Mouse (Mus musculus) adrenal gland, adult 2 months (tissue): ENCODE measurements around the gene Acsm2. TPM values are rescaled to one million over a fixed set of nuclear protein-coding genes. Genes with fewer than 3 reads are reported as not detected.

Experiments used
- DNase-seq: peaks from one replicate; pipeline ENCODE4 v3.0.0; 2021
- long read RNA-seq: library from polyadenylated mRNA; stranded (forward); transcript quantifications from one replicate; pipeline ENCODE4 v2.0.0, GENCODE M21; 2021
- polyA plus RNA-seq: library from polyadenylated mRNA; depleted of rRNA; stranded (reverse); fragments of >200 nt; gene quantifications from 2 replicates; pipeline ENCODE4 v1.2.3, GENCODE M21; 2012; rRNA removed
- total RNA-seq, 2 experiments: library from RNA; stranded (reverse); gene quantifications; 2 replicates each; pipeline ENCODE4 v1.2.3; 2021

Acsm2 gene
- total RNA-seq (under 1 TPM in 1 of 2 experiments, not detected in 1; 0.48 TPM), polyA plus RNA-seq (not detected in 2 replicates)
- long read RNA-seq = 0 reads

DNA sequence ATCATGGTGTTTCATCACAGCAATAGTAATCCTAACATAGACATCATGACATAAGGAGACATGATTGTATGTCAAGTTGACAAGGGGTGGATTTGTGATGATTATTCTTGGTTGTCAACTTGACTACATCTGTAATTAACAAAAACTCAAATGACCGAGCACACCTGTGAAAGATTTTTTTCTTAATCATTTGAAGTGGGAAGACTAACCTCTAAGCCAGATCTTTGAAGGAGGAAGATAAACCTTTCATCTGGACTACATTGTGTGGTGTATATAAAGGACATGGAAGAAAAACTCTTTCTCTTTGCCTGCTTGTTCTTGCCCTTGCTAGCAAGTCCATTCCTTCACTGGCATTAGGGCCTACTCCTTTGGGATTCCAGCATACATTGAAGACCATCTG lies at the start of gene Acsm2:
Acsm2 (plus strand) TSS at position 301 of the 400 bp plus-strand sequence.
- DNase-seq = no peak

DNA sequence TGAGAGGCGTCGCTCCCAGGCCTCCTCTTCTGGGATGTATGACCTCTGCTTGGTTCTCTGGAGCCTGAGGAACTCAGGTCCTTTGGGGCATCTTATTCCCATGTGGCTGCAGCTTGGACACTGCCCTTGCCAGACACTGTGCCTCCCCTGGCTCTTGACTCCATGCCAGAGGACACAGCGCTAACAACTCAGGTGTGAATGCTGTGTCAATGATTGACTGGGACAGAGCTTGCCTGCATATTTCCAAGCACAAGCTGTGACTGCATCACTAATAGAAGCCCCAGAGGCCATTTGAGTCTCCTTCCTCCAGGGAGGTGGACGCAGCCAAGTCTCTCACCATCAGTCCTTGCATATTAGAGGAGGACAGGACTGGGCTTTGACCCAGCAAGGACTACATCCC lies 43.0 kb upstream of the Acsm2 start:
- no peak for DNase-seq

DNA sequence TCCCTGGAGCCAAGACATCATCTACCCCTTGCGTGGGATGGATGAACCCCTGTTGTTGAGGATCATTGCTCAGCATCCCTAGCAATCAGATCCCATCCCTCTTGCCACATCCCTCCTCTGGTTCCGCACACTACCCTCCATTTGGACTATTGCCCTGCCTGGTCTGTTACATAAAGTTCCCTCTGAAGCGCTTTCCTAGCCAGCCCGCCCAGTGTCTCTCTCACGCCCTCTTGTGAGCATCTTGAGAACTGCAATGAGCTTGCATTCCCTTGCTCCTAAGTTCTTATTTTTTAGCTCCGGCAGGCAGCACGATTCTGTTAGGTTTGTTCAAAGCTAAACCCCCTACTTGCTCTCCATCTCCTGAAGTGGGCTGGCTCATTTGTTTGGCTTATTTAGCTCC lies 41.1 kb upstream of the Acsm2 start:
- peak; percentile 41 for DNase-seq

DNA sequence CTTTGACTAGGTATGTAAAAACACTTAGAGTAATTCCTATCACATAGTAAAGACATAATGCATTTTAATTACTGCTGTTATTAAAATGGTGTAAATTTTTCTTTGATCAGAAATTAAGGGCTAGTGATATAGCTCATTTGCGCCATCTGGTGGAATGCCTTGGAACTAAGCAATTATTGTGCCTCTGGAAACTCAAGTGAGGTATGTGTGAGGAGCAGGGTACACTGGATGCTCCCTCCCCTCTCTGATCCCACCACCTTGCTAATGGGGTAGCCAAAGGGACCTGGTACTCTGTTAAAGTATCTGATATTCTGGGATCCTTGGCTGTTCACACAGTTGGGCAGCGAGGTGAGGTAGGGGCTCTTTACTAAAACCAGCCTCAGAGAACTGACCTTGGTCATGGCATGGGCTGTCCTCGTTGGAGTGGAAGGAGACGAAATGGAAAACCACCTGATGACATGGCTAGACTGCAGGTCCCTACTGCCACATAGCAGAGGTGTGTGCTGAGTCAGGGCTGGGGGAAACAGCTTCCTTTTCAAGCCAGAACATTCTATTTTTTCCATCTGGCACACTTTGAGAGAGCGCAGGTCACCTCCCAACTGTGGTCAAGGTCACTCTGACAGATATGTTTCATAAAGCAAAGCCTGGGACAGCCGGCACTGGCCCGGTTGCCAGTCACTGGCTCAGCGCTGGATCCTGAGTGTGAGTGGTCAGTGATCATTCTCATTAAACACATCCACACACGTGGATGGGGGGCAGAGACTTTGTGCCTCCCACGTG lies 38.5 kb upstream of the Acsm2 start:
- peak; percentile 29 for DNase-seq

DNA sequence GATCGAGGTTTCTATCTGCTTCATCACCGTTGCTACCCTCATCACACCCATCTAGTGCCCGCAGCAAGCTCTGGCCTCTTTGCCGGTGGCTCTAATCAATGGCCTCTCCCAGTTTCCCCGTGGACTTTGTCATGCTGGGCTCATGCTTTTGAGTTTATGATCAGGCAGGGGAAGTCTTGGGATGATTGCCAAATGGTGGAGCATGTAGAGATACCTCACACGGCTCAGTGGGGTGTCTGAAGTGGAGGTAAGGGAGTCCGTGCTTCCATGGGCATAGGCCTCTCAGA lies 37.9 kb upstream of the Acsm2 start:
- no peak for DNase-seq

DNA sequence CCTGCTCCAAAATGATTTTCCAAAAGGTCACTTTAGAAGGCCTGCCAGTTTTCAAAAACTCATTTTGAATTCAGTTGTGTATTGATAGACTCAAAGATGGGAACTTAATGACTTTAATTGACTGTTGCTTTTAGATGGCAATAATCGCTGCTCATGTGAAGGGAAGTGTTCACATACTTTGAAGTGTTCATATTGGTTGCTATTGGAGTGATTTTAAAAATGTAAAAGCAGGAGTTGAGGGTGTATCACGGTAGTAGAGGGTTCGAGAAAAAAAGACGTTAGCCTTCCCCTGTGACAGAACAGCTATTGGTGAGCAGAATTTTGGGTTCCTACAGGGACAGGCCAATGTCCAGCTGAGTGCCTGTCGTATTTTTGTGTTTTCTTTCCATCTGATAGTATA lies 35.0 kb upstream of the Acsm2 start, which contains the start of gene Acsm5:
Acsm5 (plus strand) TSS at position 301 of the 400 bp plus-strand sequence.
- DNase-seq = no peak

DNA sequence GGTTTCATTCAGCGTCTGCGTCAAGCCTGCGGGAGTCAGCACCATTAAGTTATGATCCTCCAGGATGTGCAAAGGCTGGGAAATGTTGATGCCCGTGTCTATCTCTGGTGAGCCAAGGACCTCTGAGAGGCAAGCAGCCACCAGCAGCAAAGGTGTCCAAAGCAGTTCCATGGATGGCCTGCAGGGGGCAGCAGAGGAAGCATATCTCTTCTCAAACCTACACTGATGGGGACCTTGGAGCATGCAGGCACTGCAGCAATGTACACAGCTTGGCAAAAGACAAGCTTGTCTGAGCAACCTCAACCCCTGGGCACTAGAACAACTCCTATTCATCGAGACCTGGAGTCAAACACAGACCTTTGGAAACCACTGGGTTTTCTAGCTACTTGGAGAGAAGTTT lies 34.5 kb upstream of the Acsm2 start:
- DNase-seq = peak; percentile 88

DNA sequence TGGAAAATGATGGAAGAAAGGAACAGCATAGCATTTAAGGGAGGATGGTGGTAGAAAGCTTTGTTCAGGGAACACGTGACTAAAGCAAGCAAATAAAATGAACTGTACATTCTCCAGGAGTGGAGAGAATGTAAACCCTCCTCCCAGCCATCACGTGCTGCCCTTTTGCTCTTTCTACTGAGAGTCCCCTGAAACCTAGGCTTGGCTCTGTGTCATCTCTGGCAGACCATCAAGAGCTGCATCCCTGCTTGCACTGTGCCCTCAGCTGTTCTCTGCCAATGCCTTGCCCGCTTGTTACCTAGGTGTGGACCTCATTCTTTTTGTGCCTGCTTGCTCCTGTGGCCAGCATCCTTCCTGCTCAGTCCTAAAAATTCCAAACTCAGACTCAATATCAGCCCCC lies 32.3 kb upstream of the Acsm2 start:
- DNase-seq = peak; percentile 35

DNA sequence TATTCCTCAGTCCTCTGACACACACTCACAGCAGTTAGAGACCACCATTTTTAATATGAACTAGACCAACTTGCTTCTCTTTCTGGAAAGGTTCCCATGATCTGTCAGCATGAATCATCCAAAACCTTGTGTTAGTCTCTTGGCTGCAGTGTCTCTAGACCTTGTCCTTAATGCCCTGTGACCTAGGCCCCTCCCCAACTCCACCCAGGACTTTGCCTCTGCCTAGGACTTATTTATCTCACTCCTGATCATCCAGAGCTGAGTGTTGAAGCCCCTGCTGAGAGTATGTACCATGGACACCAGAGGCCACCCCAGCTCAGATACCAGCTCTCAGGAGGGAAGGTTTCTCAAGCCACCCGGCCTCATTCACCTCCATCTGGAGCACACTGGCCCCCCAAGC lies 31.8 kb upstream of the Acsm2 start:
- peak; percentile 78 for DNase-seq

DNA sequence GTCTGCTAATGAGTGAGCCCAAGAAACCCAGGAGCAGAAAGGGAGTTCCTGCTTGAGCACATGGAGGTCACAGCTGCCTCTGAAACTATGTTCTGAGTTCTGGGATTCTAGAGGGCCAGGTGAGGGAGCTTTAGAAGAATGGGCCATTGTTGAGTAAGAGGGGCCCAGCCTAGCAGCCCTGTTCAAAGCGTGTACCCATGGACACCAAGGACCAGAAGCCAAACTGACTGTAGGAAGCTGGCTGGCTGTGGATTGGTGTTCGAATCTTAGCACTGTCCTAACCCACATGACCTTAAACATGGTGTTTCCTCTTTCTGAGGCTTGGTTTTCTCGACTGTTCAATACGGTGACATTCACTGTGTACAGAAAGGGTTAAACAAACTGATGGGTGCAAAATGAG lies 30.8 kb upstream of the Acsm2 start, which contains the start of gene Pdilt:
Pdilt (minus strand) TSS at position 101 of the 400 bp plus-strand sequence.
- no peak for DNase-seq

DNA sequence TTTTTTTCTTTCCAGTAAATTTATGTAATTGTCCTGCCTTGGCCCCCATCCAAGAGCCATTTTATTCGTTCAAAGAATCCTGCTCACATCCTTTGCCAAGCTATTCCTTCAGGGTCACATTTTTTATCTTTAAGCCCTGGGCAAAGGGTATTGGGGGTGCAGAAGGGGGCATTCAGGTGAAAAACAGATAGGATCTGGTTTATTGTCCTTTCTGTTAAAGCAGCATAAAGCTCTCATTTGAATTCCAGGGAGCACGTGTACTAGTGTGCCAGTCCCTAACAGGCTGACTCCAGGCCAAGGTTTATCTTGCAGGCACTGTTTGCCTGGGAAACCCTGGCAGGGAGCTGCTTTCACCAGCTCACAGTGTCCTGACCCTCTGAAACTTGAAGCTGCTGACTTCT lies 28.3 kb upstream of the Acsm2 start:
- peak; percentile 78 for DNase-seq

DNA sequence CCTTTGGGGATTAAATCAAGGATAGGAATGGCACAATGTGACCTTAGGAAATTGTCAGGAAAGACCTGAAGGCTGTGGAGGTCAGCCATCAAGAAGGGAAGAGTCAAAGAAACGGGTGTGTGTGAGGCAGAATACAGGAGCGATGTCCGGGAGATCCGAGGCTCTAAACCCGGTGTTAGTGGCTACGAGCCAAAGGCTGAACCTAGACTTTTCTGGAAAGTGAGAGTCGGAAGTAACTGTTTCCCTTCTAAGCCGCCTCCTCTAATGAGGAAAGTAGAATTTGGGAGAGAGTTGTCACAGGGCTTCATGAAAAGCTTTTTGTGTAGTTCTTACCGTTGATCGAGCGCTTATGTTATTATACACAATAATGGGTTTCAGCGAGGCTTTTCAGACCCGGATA lies 27.7 kb upstream of the Acsm2 start:
- DNase-seq = no peak

DNA sequence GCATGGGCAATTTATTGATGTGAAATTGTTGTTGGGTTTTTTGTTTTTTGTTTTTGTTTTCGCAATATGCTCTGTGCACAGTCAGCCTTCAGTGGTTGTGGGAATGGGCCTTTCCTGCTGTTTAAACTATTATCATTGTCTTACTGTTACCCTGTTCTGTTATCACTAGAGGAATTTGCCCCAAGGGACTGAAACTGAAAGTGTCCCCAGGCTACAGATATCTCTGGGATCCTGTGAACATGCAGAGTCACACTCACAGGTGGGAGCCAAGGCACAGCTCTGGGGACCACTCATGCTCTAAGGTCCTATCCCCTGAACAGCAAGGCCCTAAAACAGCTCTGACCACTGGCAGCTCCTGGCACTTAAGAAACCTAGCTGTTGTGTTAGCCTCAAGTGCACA lies 27.0 kb upstream of the Acsm2 start:
- no peak for DNase-seq

DNA sequence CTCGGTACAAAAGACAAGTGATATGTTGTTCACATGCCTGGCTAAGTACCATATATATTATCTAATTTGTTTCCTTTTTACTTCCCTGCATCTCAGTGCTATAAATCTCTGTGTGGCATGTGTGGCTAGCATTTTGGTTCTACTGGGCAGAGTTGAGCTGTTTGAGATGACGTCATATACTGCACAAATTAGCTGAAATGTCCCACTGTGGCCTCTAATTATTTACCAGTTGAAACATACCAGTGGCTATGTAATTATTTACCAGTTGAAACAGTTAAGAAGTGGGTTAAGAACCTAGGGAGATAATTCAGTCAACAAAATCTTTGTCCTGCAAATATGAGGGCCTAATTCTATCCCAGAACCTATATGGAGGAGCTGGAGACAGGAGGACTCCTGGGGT lies 26.6 kb upstream of the Acsm2 start:
- no peak for DNase-seq

DNA sequence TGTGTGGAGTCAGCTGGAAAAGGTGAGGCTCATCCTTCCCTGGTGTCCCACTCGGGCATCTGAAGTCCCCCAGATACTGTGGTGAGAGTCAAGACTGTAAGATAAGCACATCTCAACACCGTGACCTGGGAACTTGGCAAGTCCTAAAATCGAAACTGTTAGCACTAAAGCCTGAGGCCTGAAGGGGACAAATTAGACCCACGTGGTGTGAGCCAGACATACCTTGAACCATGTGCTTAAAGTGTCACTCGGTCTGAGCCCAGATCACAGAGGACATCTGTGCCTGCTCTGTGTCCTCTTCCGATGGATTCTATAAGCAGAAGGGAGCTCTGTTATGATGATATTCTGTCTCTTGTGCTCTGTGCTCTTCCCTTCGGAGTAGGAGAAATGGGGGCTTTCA lies 25.5 kb upstream of the Acsm2 start:
- DNase-seq = no peak

DNA sequence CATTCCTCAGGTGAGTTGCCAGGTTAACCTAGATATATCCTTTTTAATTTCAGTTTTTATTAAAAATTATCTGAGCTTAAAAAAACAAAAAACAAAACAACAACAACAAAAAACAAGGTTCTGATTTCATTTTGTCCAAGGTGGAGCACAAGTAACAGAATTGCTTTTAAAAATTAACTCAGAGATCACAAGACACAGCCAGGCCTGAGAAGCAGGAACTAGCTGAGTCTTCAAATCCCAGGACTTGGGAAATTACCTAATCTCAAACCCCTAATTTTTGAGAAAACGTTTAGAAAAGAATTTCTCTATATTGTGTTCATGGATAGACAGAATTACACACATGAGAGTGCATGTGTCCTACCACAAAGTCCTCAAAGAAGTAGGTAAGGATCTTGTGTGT lies 21.2 kb upstream of the Acsm2 start:
- DNase-seq = no peak

DNA sequence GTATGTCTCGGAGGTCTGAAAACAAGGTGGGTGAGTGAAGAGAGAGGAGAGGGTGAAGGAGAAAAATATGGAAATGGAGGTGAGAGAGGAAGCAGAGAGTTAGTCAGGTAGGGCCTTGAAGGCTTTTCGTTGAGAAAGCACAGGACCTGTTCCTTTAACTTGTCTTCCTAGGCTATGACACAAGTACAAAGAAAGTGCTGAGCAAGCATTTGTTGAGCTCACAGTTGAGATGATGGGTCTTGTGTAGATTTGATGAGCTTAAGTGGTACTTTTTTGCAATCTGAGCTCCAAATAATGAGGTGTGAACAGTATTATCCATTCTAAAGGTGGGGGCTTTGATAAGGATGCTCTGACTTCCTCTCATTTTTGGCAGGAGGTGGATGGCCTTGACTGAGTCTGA lies 19.8 kb upstream of the Acsm2 start:
- DNase-seq = no peak

DNA sequence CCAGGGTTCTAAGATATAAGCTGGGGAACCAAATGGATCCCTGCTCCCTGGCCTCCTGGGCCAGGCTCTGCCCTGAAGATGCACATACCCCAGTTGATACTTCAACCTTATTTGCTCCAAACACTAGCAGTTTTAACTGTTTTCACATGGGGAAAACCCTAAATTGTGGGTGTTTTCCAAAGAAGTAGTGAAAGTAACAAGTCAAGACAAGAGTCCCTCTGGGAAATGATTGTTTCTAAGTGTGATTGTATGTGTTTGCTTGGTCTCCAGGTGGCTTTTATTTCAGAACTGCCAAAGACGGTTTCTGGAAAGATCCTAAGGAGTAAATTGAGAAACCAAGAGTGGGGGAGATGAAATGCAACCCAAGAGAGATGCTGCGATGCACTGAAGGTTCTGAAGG lies 11.7 kb upstream of the Acsm2 start:
- DNase-seq = no peak

DNA sequence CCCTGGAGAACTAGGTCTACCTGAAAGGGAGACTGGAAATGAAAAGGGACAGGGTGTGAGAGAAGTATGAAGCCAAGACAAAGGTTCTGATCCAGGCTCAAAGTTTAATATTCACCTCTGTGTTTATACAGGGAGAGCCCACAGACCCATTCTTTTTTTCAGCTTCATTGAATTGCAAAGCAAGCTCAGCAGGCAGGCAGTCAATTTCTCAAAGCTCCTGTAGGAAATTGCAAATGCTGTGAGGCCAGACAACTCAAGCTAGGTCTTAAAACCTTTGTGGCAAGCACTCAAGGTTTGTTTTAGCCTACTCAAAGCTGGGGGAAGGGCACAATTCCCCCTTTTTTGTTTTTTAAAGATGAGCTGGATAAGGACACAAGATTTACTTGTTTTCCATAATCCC lies 8.6 kb upstream of the Acsm2 start:
- DNase-seq = no peak

DNA sequence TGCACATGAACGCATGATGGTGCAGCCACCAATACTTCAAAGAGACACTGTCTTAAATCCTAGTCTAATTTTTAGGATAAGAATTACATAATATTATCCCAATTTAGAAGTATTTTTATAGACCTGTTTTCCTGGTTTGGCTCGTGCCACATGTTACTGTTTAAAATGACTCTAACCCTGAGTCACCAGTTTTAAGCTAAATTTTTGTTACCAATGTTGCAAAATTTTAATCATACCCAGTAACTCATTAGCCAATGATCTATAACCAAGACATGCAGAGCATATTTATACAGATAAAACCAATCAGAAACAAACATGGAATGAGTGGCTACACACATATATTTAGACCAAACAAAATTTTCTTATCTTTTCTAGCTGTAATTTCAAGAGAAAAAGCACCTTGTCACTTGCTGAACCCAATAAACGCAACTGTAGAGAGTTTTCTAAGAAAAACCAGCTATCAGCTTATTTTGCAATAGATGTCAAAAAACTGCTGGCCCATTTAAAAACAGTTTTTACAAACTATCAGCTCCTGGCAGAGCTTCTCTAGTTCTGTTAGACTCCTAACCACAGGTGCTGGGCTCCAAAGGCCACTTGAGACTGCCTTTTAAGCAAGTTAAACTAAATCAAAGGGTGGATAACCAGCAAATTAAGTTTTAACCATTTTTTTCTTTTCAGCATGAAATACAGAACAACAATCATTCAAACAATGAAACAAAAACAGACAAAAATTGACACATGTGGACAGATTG lies 3.5 kb upstream of the Acsm2 start:
- DNase-seq = no peak

DNA sequence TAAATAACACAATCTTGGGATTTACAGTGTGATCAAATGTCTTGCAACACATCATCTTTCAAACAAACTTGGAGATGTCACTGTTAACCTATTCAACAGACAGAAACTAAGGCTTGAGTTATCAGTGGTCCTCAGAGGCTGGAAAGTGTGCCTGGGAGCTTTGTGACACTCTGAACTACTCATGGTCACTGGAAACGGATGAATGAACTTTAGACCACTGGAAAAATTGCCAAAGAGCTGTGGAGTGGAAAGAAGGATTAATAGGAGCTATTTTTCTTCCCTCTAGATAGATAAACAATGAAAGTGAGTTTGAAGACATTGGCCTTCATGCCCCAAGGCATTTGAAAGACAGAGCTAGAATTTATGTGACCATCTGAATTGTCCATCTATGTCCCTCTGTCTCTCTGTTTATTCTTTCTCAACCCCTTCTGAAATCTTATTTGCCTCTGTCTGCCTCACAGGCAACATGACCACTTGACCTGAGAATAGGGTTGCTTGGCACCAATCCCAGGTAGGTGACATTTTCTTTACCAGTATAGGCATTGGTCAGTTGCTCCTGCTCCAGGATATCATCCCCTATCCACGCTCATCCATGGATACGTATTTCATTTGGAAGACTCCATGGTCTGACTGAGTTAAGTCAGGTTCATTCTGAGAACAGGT lies 5.8 kb downstream of the Acsm2 start:
- no peak for DNase-seq

DNA sequence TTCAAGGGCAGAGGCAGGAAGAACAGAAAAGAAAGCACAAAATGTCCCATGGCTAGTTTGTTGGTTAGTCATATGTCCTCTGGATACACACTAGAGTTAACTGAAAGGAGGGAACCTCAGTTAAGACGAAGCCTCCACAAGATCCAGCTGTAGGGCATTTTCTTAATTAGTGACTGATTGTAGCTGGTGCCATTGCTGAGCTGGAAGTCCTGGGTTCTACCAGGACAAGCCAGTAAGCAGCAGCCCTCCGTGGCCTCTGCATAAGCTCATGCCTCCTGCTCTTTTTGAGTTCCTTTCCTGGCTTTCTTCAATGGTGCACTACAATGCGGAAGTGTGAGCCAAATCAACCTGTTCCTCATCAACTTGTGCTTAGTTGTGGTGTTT lies 6.3 kb downstream of the Acsm2 start:
- DNase-seq = no peak

DNA sequence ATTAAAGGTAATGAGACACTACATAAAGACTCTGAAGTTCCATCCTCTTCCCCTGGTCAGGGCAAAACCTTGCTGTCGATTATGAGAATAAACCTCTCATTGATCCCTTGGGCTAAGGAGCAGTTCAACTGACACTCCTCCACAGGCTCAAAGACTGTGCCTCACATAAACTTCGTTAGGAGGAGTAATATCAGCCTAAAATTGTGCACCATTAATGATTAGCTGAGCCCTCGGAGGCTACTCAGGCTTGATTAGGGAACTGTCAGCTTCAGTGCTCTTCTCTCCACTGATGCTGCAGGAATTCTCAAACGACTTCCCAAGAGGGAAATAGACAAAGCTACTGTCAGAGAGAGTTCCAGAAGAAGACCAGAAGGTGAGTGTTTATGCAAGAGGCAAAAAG lies 7.3 kb downstream of the Acsm2 start:
- DNase-seq = no peak
